Mouse (Mus musculus) thymus, postnatal 36 days (tissue): Measurements from ENCODE around the gene Dnttip1.

Experiments used
- DNase-seq, 2 experiments: peaks; one replicate each; pipeline ENCODE4 v3.0.0; 2022; ENCODE audit warnings: mixed read lengths in 2 of 2

The Dnttip1 gene

GRCm38 (mm10) chr2:164806614-164807013 is 60.8 kb downstream of the Dnttip1 start:
- DNase-seq = no peak

- DNase-seq = no peak
These were observed 67.8 kb downstream of the Dnttip1 start for GRCm38 (mm10) chr2:164813557-164813956.

- no peak for DNase-seq
These were observed 69.6 kb downstream of the Dnttip1 start for GRCm38 (mm10) chr2:164815348-164815747.

GRCm38 (mm10) chr2:164815821-164816220 is 70.0 kb downstream of the Dnttip1 start:
- no peak for DNase-seq

GRCm38 (mm10) chr2:164817206-164817605 is 71.4 kb downstream of the Dnttip1 start:
- no peak for DNase-seq

GRCm38 (mm10) chr2:164817703-164818102 is 71.9 kb downstream of the Dnttip1 start:
- no peak for DNase-seq
